Mouse (Mus musculus): ENCODE data around the gene Arl6ip4. TPM values are rescaled to one million over a fixed set of nuclear protein-coding genes. Genes with fewer than 3 reads are reported as not detected.

The Arl6ip4 gene
- polyA plus RNA-seq, 2 experiments, result 88.3 to 95.1 TPM

GRCm38 (mm10) chr5:124155943-124156342, 40.1 kb downstream of the Arl6ip4 start:
- Histone ChIP-seq H3K9me3 (ENCODE audit: control insufficient read depth, low read length) (no peaks in the 10 kb centered on the region), H3K4me2 (replicated peaks; ENCODE audit: low read depth, low read length, severe bottlenecking) (no peak overlapping the region), H3K36me3 (ENCODE audit: control insufficient read depth, insufficient read depth, low read length) (0 out of 2 replicates have a peak, but pooled peaks cover under 1% of the 10 kb centered on the region), H3K4me3 (replicated peaks; ENCODE audit: low read length) (no peak overlapping the region), H3K4me1 (ENCODE audit: control insufficient read depth, insufficient read depth, low read length) (peaks cover 6% of the 10 kb centered on the region), H3K9ac (ENCODE audit: low read depth, low read length, severe bottlenecking) (no peak overlapping the region), H3K27ac (replicated peaks; ENCODE audit: low read depth, low read length) (no peak overlapping the region), H3K27me3 (ENCODE audit: control insufficient read depth, insufficient read depth, low read length) (no peaks in the 10 kb centered on the region)
- ATAC-seq (ENCODE audit: low FRiP score, low read depth) (no peak), DNase-seq (ENCODE audit: low spot score) (no peak)
- 79% methylated on average over 5 of the region's 5 CpGs for WGBS
- TF ChIP-seq POLR2A (IDR thresholded peaks at IDR 0.05; ENCODE audit: borderline replicate concordance, extremely low read depth, insufficient read depth, insufficient read length), result no peak

DNA sequence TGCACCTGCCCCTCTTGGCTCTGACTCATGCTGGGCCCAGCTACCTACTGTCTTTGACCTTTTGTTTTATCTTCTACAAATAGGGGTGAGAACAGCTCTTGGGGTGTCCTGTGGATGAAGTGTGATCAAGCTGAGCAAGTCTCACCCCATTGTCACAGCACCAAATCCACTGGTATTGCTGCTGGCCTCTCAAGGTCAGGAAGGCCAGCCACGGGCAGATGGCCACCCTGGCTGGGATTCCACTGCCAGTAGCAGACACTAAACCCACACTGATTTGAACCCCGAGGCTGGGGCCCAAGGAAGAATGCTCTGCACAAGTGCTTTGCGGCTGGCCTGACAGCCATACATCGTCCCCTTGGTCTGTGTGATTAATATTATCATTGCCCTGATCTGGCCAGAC, 42.4 kb downstream of the Arl6ip4 start:
- peaks cover 12% of the 10 kb centered on the region for H3K4me1 ChIP-seq (ENCODE audit: control insufficient read depth, insufficient read depth, low read length)
- no peaks in the 10 kb centered on the region for H3K9me3 ChIP-seq (ENCODE audit: control insufficient read depth, low read length)
- TF ChIP-seq POLR2A (IDR thresholded peaks at IDR 0.05; ENCODE audit: borderline replicate concordance, extremely low read depth, insufficient read depth, insufficient read length), result no peak
- no peak overlapping the region for H3K4me2 ChIP-seq (replicated peaks; ENCODE audit: low read depth, low read length, severe bottlenecking)
- DNase-seq (ENCODE audit: low spot score) (no peak), ATAC-seq (ENCODE audit: low FRiP score, low read depth) (no peak)
- no peak overlapping the region for H3K4me3 ChIP-seq (replicated peaks; ENCODE audit: low read length)
- no peak overlapping the region for H3K9ac ChIP-seq (ENCODE audit: low read depth, low read length, severe bottlenecking)
- no peaks in the 10 kb centered on the region for H3K36me3 ChIP-seq (ENCODE audit: control insufficient read depth, insufficient read depth, low read length)
- WGBS, result 68% methylated on average over 4 of the region's 4 CpGs
- no peaks in the 10 kb centered on the region for H3K27me3 ChIP-seq (ENCODE audit: control insufficient read depth, insufficient read depth, low read length)
- no peak overlapping the region for H3K27ac ChIP-seq (replicated peaks; ENCODE audit: low read depth, low read length)

GRCm38 (mm10) chr5:124159453-124159852, 43.6 kb downstream of the Arl6ip4 start:
- no peak for TF ChIP-seq POLR2A (IDR thresholded peaks at IDR 0.05; ENCODE audit: borderline replicate concordance, extremely low read depth, insufficient read depth, insufficient read length)
- Histone ChIP-seq H3K9me3 (ENCODE audit: control insufficient read depth, low read length) (no peaks in the 10 kb centered on the region), H3K4me2 (replicated peaks; ENCODE audit: low read depth, low read length, severe bottlenecking) (no peak overlapping the region), H3K4me1 (ENCODE audit: control insufficient read depth, insufficient read depth, low read length) (peaks cover 24% of the 10 kb centered on the region), H3K27me3 (ENCODE audit: control insufficient read depth, insufficient read depth, low read length) (no peaks in the 10 kb centered on the region), H3K4me3 (replicated peaks; ENCODE audit: low read length) (no peak overlapping the region), H3K9ac (ENCODE audit: low read depth, low read length, severe bottlenecking) (no peak overlapping the region), H3K36me3 (ENCODE audit: control insufficient read depth, insufficient read depth, low read length) (no peaks in the 10 kb centered on the region), H3K27ac (replicated peaks; ENCODE audit: low read depth, low read length) (no peak overlapping the region)
- ATAC-seq (ENCODE audit: low FRiP score, low read depth) (no peak), DNase-seq (ENCODE audit: low spot score) (no peak)
- 15% methylated on average over 7 of the region's 7 CpGs for WGBS

- Histone ChIP-seq H3K4me3 (replicated peaks; ENCODE audit: low read length) (no peak overlapping the region), H3K4me2 (replicated peaks; ENCODE audit: low read depth, low read length, severe bottlenecking) (no peak overlapping the region), H3K4me1 (ENCODE audit: control insufficient read depth, insufficient read depth, low read length) (peaks cover 46% of the 10 kb centered on the region), H3K36me3 (ENCODE audit: control insufficient read depth, insufficient read depth, low read length) (no peaks in the 10 kb centered on the region), H3K9ac (ENCODE audit: low read depth, low read length, severe bottlenecking) (no peak overlapping the region), H3K9me3 (ENCODE audit: control insufficient read depth, low read length) (no peaks in the 10 kb centered on the region), H3K27me3 (ENCODE audit: control insufficient read depth, insufficient read depth, low read length) (no peaks in the 10 kb centered on the region), H3K27ac (replicated peaks; ENCODE audit: low read depth, low read length) (no peak overlapping the region)
- 50% methylated on average over 10 of the region's 10 CpGs for WGBS
- DNase-seq (ENCODE audit: low spot score) (no peak), ATAC-seq (ENCODE audit: low FRiP score, low read depth) (no peak)
- no peak for TF ChIP-seq POLR2A (IDR thresholded peaks at IDR 0.05; ENCODE audit: borderline replicate concordance, extremely low read depth, insufficient read depth, insufficient read length)
These were observed 45.9 kb downstream of the Arl6ip4 start for GRCm38 (mm10) chr5:124161831-124162230.

GRCm38 (mm10) chr5:124162577-124162976, 46.7 kb downstream of the Arl6ip4 start:
- ATAC-seq (ENCODE audit: low FRiP score, low read depth) (no peak), DNase-seq (ENCODE audit: low spot score) (peak; percentile 75)
- H3K4me1 ChIP-seq (ENCODE audit: control insufficient read depth, insufficient read depth, low read length), result peaks cover 54% of the 10 kb centered on the region
- no peak overlapping the region for H3K27ac ChIP-seq (replicated peaks; ENCODE audit: low read depth, low read length)
- no peak overlapping the region for H3K4me2 ChIP-seq (replicated peaks; ENCODE audit: low read depth, low read length, severe bottlenecking)
- H3K9ac ChIP-seq (ENCODE audit: low read depth, low read length, severe bottlenecking), result no peak overlapping the region
- no peak overlapping the region for H3K4me3 ChIP-seq (replicated peaks; ENCODE audit: low read length)
- H3K27me3 ChIP-seq (ENCODE audit: control insufficient read depth, insufficient read depth, low read length), result no peaks in the 10 kb centered on the region
- no peaks in the 10 kb centered on the region for H3K36me3 ChIP-seq (ENCODE audit: control insufficient read depth, insufficient read depth, low read length)
- no peak for TF ChIP-seq POLR2A (IDR thresholded peaks at IDR 0.05; ENCODE audit: borderline replicate concordance, extremely low read depth, insufficient read depth, insufficient read length)
- no peaks in the 10 kb centered on the region for H3K9me3 ChIP-seq (ENCODE audit: control insufficient read depth, low read length)
- 55% methylated on average over 5 of the region's 5 CpGs for WGBS

- 40% methylated on average over 11 of the region's 11 CpGs for WGBS
- H3K27me3 ChIP-seq (ENCODE audit: control insufficient read depth, insufficient read depth, low read length), result no peaks in the 10 kb centered on the region
- no peak overlapping the region for H3K4me3 ChIP-seq (replicated peaks; ENCODE audit: low read length)
- DNase-seq (ENCODE audit: low spot score) (no peak), ATAC-seq (ENCODE audit: low FRiP score, low read depth) (no peak)
- H3K4me2 ChIP-seq (replicated peaks; ENCODE audit: low read depth, low read length, severe bottlenecking), result no peak overlapping the region
- no peak overlapping the region for H3K27ac ChIP-seq (replicated peaks; ENCODE audit: low read depth, low read length)
- H3K36me3 ChIP-seq (ENCODE audit: control insufficient read depth, insufficient read depth, low read length), result no peaks in the 10 kb centered on the region
- TF ChIP-seq POLR2A (IDR thresholded peaks at IDR 0.05; ENCODE audit: borderline replicate concordance, extremely low read depth, insufficient read depth, insufficient read length), result no peak
- no peaks in the 10 kb centered on the region for H3K9me3 ChIP-seq (ENCODE audit: control insufficient read depth, low read length)
- H3K9ac ChIP-seq (ENCODE audit: low read depth, low read length, severe bottlenecking), result no peak overlapping the region
- peaks cover 54% of the 10 kb centered on the region for H3K4me1 ChIP-seq (ENCODE audit: control insufficient read depth, insufficient read depth, low read length)
These were observed 47.6 kb downstream of the Arl6ip4 start for GRCm38 (mm10) chr5:124163445-124163844.

All from limb, embryonic 14.5 days (tissue).